Mouse (Mus musculus) midbrain, embryonic 14.5 days (tissue): ENCODE measurements around the gene Hoxa7. TPM values are rescaled to one million over a fixed set of nuclear protein-coding genes. Genes with fewer than 3 reads are reported as not detected.

Source experiments
- ATAC-seq: fragments of 200-750 bp; cut with Nextera tagmentation; 2 replicates; pipeline ENCODE4 v1.8.0; 2017; ENCODE audit warnings: moderate number of reproducible peaks, moderate library complexity; ENCODE audit not compliant: low FRiP score, low TSS enrichment
- DNase-seq: peaks from one replicate; pipeline ENCODE4 v3.0.0-alpha.2; 2015
- H3K27ac ChIP-seq: fragments of 300-500 bp; sonication (generic); replicated peaks from 2 replicates; pipeline ENCODE4 v1.5.1; 2014; ENCODE audit warnings: mild to moderate bottlenecking, low read depth, low read length, moderate library complexity
- H3K27me3 ChIP-seq: fragments of 300-500 bp; sonication (generic); 2 replicates; pipeline ENCODE4 v1.6.1; 2014; ENCODE audit warnings: low read length, control low read depth, mixed read lengths; ENCODE audit not compliant: control insufficient read depth, insufficient read depth
- H3K36me3 ChIP-seq: fragments of 300-500 bp; sonication (generic); 2 replicates; pipeline ENCODE4 v1.6.1; 2014; ENCODE audit warnings: low read length, control low read depth; ENCODE audit not compliant: control insufficient read depth, insufficient read depth
- H3K4me1 ChIP-seq: fragments of 300-500 bp; sonication (generic); 2 replicates; pipeline ENCODE4 v1.6.1; 2014; ENCODE audit warnings: mild to moderate bottlenecking, antibody characterized with exemption, low read length, control low read depth; ENCODE audit not compliant: control insufficient read depth, insufficient read depth
- H3K4me2 ChIP-seq: fragments of 300-500 bp; sonication (generic); 2 replicates; pipeline ENCODE4 v1.6.1; 2014; ENCODE audit warnings: mild to moderate bottlenecking, low read length, moderate library complexity
- H3K4me3 ChIP-seq: fragments of 300-500 bp; sonication (generic); replicated peaks from 2 replicates; pipeline ENCODE4 v1.5.1; 2014; ENCODE audit warnings: low read depth, low read length
- H3K9ac ChIP-seq: fragments of 300-500 bp; sonication (generic); replicated peaks from 2 replicates; pipeline ENCODE4 v1.6.1; 2014; ENCODE audit warnings: mild to moderate bottlenecking, low read length, moderate library complexity
- H3K9me3 ChIP-seq: fragments of 300-500 bp; sonication (generic); 2 replicates; pipeline ENCODE4 v1.6.1; 2016; ENCODE audit warnings: low read length, control low read depth, mixed read lengths; ENCODE audit not compliant: control insufficient read depth
- WGBS: fragments of 180-500 bp; shearing (Covaris S2); extraction: QIAGEN DNeasy Blood & Tissue Kit; methylation state at CpG from one replicate; pipeline ENCODE4 v1.1.7; 2014; 5-methylcytosine and 5-hydroxymethylcytosine counted together
- polyA plus RNA-seq: library from polyadenylated mRNA; unstranded; fragments of >200 nt; fragmentation: Nextera tagmentation; extraction: Ambion mirVana; gene quantifications from 2 replicates; pipeline ENCODE4 v1.2.1, GENCODE M21; 2014

Hoxa7 gene
- polyA plus RNA-seq, 1 experiment from 2014 or later: not detected

DNA sequence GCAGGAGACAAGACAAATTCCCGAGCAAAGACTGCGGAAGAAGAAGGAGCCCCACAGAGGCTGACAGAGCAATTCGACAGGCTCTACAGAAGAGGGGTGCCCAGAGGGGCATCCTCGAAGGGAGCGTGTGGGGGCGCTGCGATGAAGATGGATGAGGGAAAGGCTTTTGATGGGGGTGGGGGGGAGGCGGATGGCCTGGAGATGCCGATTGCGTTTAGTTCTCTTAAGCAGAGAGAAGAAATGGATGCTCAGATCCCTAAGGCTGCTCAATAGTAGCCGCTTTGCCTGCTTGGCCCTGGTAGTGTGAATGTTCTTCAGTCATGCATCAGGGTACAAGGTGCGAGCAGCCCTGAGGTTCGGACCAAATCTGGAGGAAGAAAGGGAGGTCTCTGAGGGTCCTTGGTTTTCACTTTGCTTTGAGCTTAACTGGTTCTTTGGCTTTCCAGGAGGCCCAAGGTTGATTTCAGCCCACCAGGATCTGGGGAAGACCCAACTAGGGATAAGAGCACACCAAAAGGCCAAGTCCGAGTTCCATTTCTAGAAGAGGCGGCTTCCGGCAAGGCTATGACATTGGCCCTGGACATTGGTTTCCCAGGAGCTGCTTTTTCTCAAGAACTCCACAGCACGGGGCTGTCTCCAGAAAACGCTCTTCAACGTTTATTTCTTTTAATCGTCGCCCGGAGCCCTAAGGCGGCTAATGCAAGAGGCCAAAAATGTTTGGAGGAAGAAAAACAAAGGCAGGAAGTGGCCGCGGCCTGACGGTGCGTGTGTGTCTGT is 27.2 kb upstream of the Hoxa7 start:
- Histone ChIP-seq H3K27ac (no peak overlapping the region), H3K27me3 (peaks cover 98% of the 10 kb centered on the region), H3K36me3 (no peaks in the 10 kb centered on the region), H3K4me1 (no peaks in the 10 kb centered on the region), H3K4me3 (no peak overlapping the region), H3K9ac (no peak overlapping the region), H3K9me3 (no peaks in the 10 kb centered on the region), H3K4me2 (no peak overlapping the region)
- no peak for ATAC-seq
- 2% methylated on average over 27 of the region's 27 CpGs for WGBS
- no peak for DNase-seq

DNA sequence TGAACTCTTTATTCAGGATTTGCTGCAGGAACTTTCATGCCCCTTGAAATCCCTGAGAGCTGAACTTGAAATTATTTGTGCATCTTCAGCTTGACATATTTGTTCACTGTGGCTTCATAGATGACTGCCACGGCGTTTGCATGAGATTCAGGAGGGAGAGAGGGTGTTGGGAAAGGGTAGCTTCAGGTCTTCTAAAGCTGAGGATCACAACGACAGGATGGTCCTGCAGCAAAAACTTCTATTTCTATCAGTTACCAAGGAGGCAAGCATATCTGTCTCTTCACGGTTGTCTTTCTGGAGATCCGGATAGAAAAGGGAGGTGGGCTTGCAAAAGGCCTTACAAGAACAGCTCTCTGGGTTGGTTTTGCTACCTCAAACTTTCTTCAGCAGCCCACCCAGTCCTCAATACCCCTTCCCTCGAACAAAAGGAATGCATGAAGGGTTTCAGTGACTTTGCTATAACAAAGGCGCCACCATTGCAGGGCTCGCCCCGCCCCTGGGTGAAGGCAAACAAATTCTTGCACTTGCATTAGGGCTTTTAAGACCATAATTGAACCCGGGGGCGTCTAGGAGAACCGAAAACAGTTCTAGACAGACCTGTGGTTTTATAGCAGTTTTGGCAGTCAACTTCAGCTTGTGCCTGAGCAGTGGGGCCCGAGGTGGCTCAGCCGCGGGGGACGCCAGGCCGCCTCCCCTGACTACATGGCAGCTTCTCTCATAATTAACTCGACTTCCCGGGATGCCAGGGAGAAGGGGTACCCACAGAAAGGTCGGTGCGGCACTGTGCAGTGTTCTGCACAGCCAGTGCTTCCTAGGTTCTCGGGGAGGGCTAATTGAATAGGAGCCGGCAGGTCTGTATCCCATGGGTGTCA is 26.3 kb upstream of the Hoxa7 start:
- H3K27me3 ChIP-seq: peaks cover 100% of the 10 kb centered on the region
- 2% methylated on average over 23 of the region's 23 CpGs for WGBS
- no peak overlapping the region for H3K4me3 ChIP-seq
- H3K4me2 ChIP-seq: no peak overlapping the region
- ATAC-seq (no peak), DNase-seq (no peak)
- H3K36me3 ChIP-seq: no peaks in the 10 kb centered on the region
- no peak overlapping the region for H3K27ac ChIP-seq
- no peaks in the 10 kb centered on the region for H3K4me1 ChIP-seq
- H3K9me3 ChIP-seq: no peaks in the 10 kb centered on the region
- H3K9ac ChIP-seq: no peak overlapping the region

DNA sequence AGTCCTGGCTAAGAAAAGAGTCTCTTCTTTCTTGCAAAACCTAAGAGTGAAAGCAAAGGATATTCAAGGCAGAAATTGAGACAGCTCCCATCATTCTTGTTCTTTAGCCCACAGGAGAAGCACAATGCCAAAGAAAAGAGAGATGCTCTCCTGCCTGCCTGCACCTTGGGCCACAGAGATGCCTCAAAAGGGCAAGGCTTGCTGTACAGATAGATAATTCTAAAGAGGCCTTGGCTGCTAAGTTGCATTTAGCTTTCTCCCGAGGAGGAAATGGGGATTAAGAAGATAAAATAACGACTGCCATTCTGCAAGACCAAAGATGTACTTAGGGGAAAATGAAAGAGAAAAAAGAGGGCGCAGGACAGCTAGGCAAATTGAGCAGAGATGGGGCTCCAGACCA is 25.3 kb upstream of the Hoxa7 start:
- no peak overlapping the region for H3K9ac ChIP-seq
- ATAC-seq: no peak
- H3K27me3 ChIP-seq: peaks cover 100% of the 10 kb centered on the region
- no peak for DNase-seq
- H3K4me1 ChIP-seq: no peaks in the 10 kb centered on the region
- H3K27ac ChIP-seq: no peak overlapping the region
- 6% methylated on average over 3 of the region's 3 CpGs for WGBS
- H3K4me3 ChIP-seq: no peak overlapping the region
- no peak overlapping the region for H3K4me2 ChIP-seq
- no peaks in the 10 kb centered on the region for H3K36me3 ChIP-seq
- H3K9me3 ChIP-seq: no peaks in the 10 kb centered on the region

DNA sequence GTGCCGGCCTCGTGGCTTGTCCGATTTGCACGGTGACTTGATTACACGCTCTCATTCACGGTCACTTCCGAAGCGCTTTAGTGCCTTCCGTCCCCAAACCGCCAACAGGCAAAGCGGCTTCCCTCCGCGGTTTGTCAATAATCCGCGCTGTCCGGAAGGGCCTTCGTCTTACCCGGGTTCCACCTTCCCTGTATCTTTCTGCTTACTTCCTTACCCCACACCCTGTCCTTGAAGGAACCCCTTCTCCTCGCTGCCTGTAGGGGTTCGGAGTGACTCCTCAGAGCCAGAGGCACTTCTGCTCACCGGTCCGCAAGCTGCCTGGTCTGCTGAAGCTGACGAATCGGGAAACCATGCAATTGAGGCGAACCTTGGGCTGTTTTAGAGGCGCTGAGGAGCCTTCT is 24.7 kb upstream of the Hoxa7 start:
- DNase-seq: no peak
- WGBS: 1% methylated on average over 26 of the region's 26 CpGs

DNA sequence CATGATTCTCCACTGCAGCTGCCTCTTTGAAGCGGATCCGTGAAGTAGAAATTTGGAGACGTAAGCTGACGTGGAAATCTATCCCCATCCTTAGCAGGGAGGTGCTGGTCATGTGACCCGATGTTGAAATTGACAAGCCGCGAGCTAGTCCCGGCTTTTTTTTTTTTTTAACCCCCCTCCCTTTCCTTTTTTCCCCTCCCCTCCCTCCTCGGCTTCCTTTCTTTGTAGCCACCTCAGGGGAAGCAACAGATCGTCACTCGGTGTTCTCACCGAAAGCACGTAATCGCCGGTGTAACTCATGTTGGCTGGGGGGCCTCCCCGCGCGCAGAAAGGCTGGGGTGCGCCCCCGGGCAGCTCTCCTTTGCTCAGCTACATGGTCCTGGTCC is 24.1 kb upstream of the Hoxa7 start, which contains the start of gene Hoxa11:
Hoxa11 (minus strand) TSS at position 54 of the 386 bp plus-strand sequence.
- no peaks in the 10 kb centered on the region for H3K4me1 ChIP-seq
- H3K4me2 ChIP-seq: no peak within 1 kb of the TSS
- WGBS: 0% methylated on average over 20 of the region's 20 CpGs
- H3K27ac ChIP-seq: no peak within 1 kb of the TSS
- H3K27me3 ChIP-seq: peaks cover 100% of the 10 kb centered on the region
- no peaks in the 10 kb centered on the region for H3K36me3 ChIP-seq
- ATAC-seq: no peak
- H3K9ac ChIP-seq: no peak within 1 kb of the TSS
- no peak for DNase-seq
- no peaks in the 10 kb centered on the region for H3K9me3 ChIP-seq
- no peak within 1 kb of the TSS for H3K4me3 ChIP-seq

More for the DNA sequence above, 24.7 kb upstream of the Hoxa7 start:
- no peak overlapping the region for H3K27ac ChIP-seq
- ATAC-seq: no peak
- H3K27me3 ChIP-seq: peaks cover 100% of the 10 kb centered on the region
- H3K9ac ChIP-seq: no peak overlapping the region
- H3K9me3 ChIP-seq: no peaks in the 10 kb centered on the region
- no peaks in the 10 kb centered on the region for H3K36me3 ChIP-seq
- no peak overlapping the region for H3K4me3 ChIP-seq
- H3K4me2 ChIP-seq: no peak overlapping the region
- H3K4me1 ChIP-seq: no peaks in the 10 kb centered on the region

DNA sequence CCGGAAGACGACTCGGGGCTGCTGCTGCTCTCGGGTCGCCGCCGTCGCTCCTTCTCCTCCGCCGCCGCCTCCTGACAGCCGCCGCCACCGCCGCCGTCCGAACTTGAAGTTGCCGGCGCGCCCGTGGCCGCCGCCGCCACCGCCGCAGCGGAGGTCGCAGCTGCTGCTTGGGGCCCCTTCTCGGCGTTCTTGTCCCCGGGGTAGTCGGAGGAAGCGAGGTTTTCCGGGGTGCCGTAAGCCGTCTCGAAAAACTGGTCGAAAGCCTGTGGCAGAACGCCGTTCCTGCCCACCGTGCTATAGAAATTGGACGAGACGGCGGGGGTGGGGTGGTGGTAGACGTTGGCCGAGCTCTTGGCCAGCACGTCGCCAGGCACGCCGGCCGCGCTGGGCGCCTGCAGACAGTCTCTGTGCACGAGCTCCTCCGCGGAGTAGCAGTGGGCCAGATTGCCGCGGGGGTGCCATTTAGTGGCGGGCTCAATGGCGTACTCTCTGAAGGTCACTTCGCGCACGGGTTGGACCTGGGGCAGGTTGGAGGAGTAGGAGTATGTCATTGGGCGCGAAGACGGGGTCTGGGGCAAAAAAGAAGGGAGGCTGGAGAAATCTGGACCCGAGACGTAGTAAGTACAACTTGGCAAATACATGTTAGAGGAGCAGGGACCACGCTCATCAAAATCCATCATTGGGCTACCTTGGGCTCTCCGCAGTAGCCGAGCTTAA is 23.5 kb upstream of the Hoxa7 start:
- DNase-seq: no peak
- no peak for ATAC-seq
- H3K27ac ChIP-seq: no peak overlapping the region
- H3K4me2 ChIP-seq: no peak overlapping the region
- no peak overlapping the region for H3K9ac ChIP-seq
- under 1% methylated on average over 71 of the region's 71 CpGs for WGBS
- H3K4me1 ChIP-seq: no peaks in the 10 kb centered on the region
- peaks cover 100% of the 10 kb centered on the region for H3K27me3 ChIP-seq
- H3K9me3 ChIP-seq: no peaks in the 10 kb centered on the region
- H3K36me3 ChIP-seq: no peaks in the 10 kb centered on the region
- no peak overlapping the region for H3K4me3 ChIP-seq

DNA sequence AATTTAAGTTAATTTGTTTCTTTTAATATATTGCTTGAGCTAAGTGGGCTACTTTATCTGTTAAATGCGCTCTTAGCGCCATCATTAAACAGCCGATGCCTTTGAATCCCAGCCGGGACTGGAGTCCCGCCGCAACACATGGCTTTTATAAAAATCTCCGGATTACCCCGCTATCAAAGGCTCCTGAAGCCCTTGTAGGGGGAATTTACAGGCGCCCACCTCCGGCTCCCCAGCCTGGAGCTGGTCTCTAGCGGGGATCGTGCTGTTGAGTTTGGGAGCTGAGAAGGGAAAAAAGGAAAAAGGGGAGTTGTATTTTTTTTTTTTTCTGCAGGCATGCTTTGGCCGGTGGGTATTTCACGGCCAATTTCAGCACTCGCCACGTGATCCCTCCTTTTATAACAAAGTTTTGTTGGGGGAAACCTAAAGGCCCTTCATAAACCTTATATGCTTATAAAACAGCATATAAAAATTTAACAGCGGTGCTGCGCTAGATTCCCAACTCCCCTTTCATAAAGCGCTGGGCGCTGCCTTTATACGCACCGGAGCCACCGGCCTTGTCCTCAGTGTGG is 22.9 kb upstream of the Hoxa7 start:
- no peak overlapping the region for H3K9ac ChIP-seq
- H3K9me3 ChIP-seq: no peaks in the 10 kb centered on the region
- H3K4me2 ChIP-seq: no peak overlapping the region
- 2% methylated on average over 23 of the region's 23 CpGs for WGBS
- ATAC-seq (no peak), DNase-seq (no peak)
- no peak overlapping the region for H3K27ac ChIP-seq
- H3K36me3 ChIP-seq: no peaks in the 10 kb centered on the region
- H3K4me1 ChIP-seq: no peaks in the 10 kb centered on the region
- H3K4me3 ChIP-seq: no peak overlapping the region
- peaks cover 100% of the 10 kb centered on the region for H3K27me3 ChIP-seq

DNA sequence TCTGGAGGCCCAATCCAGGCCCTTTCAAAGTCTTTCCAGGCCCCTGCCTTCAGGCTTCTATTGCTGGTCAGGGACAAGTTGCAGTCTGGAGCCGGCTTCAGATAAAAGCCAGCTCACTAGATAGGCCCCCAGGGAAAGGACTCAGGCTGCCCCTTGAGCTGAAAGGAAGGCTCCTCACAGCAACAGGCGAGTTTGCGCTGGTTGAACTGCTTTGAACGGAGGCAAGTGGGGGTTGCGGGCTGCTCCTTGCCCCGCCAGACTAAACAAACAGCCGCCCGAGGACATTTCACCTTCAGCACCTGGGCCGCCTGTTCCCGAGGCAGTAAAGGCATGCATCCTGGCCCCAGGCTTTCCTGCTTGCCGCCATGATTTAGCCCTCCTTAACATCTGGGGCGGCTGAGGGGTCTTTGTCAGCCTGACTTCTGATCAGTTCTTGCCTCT is 22.0 kb upstream of the Hoxa7 start:
- Histone ChIP-seq H3K4me1 (no peaks in the 10 kb centered on the region), H3K27me3 (peaks cover 99% of the 10 kb centered on the region), H3K9me3 (no peaks in the 10 kb centered on the region), H3K27ac (no peak overlapping the region), H3K36me3 (no peaks in the 10 kb centered on the region), H3K4me3 (no peak overlapping the region), H3K4me2 (no peak overlapping the region), H3K9ac (no peak overlapping the region)
- DNase-seq: no peak
- under 1% methylated on average over 12 of the region's 12 CpGs for WGBS
- ATAC-seq: no peak
